ENCODE assay signal across 8 mouse cellular contexts in genomic region chr11:90687460-90688416, GRCm38 (mm10). TPM values are rescaled to one million over a fixed set of nuclear protein-coding genes. Genes with fewer than 3 reads are reported as not detected.
DNase-seq lines count a peak whose midpoint lies in the region; ATAC-seq and TF ChIP-seq lines count a peak whose summit lies in the region.

Gene Tom1l1 (minus strand): TSS chr11:90688366.

- WGBS in forebrain, embryonic 11.5 days = 7% methylated on average over 47 of the region's 47 CpGs
- WGBS in heart, embryonic 14.5 days = 8% methylated on average over 47 of the region's 47 CpGs
- WGBS in liver, adult 2 months = 11% methylated on average over 47 of the region's 47 CpGs
- WGBS in midbrain, postnatal 0 days = 3% methylated on average over 42 of the region's 47 CpGs
- WGBS in stomach, embryonic 16.5 days = 5% methylated on average over 47 of the region's 47 CpGs

- H3K9ac ChIP-seq in forebrain, embryonic 11.5 days (ENCODE audit: low read length) = peak within 1 kb of the TSS; percentile 71
- peak within 1 kb of the TSS; percentile 86 for H3K9ac ChIP-seq in heart, embryonic 14.5 days (ENCODE audit: low read length)
- H3K9ac ChIP-seq in liver, adult 2 months (ENCODE audit: low read depth, low read length) = peak within 1 kb of the TSS; percentile 79
- H3K9ac ChIP-seq in midbrain, postnatal 0 days (replicated peaks; ENCODE audit: low read length, poor library complexity, severe bottlenecking) = peak within 1 kb of the TSS; percentile 65
- H3K9ac ChIP-seq in stomach, embryonic 16.5 days (ENCODE audit: low read length) = peak within 1 kb of the TSS; percentile 59

- peak within 1 kb of the TSS; percentile 96 for H3K4me2 ChIP-seq in forebrain, embryonic 11.5 days (ENCODE audit: low read depth, low read length, severe bottlenecking)
- peak within 1 kb of the TSS; percentile 91 for H3K4me2 ChIP-seq in heart, embryonic 14.5 days (ENCODE audit: low read length)
- H3K4me2 ChIP-seq in midbrain, postnatal 0 days (ENCODE audit: low read depth, low read length, poor library complexity, severe bottlenecking) = peak within 1 kb of the TSS; percentile 86
- H3K4me2 ChIP-seq in stomach, embryonic 16.5 days (ENCODE audit: low read depth, low read length) = peak within 1 kb of the TSS; percentile 91

- H3K4me3 ChIP-seq in C2C12 (ENCODE audit: insufficient read depth, poor library complexity, severe bottlenecking) = peak within 1 kb of the TSS; percentile 25
- peak within 1 kb of the TSS; percentile 61 for H3K4me3 ChIP-seq in forebrain, embryonic 11.5 days (ENCODE audit: low read depth, low read length)
- peak within 1 kb of the TSS; percentile 76 to 81 for H3K4me3 ChIP-seq in heart, embryonic 14.5 days (ENCODE audit: control insufficient read depth in 1 of 2, insufficient read depth in 1 of 2, low read depth in 1 of 2, low read length in 2 of 2)
- peak within 1 kb of the TSS; percentile 92 for H3K4me3 ChIP-seq in liver, adult 2 months (ENCODE audit: insufficient read depth, low read depth, low read length)
- H3K4me3 ChIP-seq in midbrain, postnatal 0 days (ENCODE audit: low read depth, low read length) = peak within 1 kb of the TSS; percentile 60
- peak within 1 kb of the TSS; percentile 56 for H3K4me3 ChIP-seq in stomach, embryonic 16.5 days (replicated peaks; ENCODE audit: low read length)

- H3K27me3 ChIP-seq in C2C12 (ENCODE audit: control insufficient read depth, insufficient read depth, insufficient read length) = no peaks in the 10 kb centered on the region
- no peaks in the 10 kb centered on the region; the same call in 1 of the 2 replicates for H3K27me3 ChIP-seq in forebrain, embryonic 11.5 days (ENCODE audit: control insufficient read depth, insufficient read depth, low read length)
- no peaks in the 10 kb centered on the region for H3K27me3 ChIP-seq in heart, embryonic 14.5 days (ENCODE audit: control insufficient read depth, insufficient read depth, low read length)
- H3K27me3 ChIP-seq in liver, adult 2 months (ENCODE audit: control insufficient read depth, insufficient read depth, low read length) = no peaks in the 10 kb centered on the region
- H3K27me3 ChIP-seq in midbrain, postnatal 0 days (ENCODE audit: insufficient read depth, low read length) = no peaks in the 10 kb centered on the region
- H3K27me3 ChIP-seq in stomach, embryonic 16.5 days (ENCODE audit: control insufficient read depth, insufficient read depth, low read length) = no peaks in the 10 kb centered on the region

- no peaks in the 10 kb centered on the region for H3K79me3 ChIP-seq in C2C12 (ENCODE audit: low read depth)

- H3K27ac ChIP-seq in forebrain, embryonic 11.5 days (ENCODE audit: low read depth, low read length) = no peak within 1 kb of the TSS
- 0 out of 4 replicates have a peak within 1 kb of the TSS, but pooled peaks of 1 of the 2 experiments have one; percentile 19 for H3K27ac ChIP-seq in heart, embryonic 14.5 days (replicated peaks in 1 of 2; ENCODE audit: control insufficient read depth in 1 of 2, insufficient read depth in 1 of 2, low read depth in 2 of 2, low read length in 2 of 2)
- H3K27ac ChIP-seq in liver, adult 2 months (replicated peaks; ENCODE audit: insufficient read depth, low read depth, low read length) = peak within 1 kb of the TSS; percentile 62
- peak within 1 kb of the TSS; percentile 65 for H3K27ac ChIP-seq in midbrain, postnatal 0 days (ENCODE audit: low read depth, low read length)
- peak within 1 kb of the TSS; percentile 37 for H3K27ac ChIP-seq in stomach, embryonic 16.5 days (ENCODE audit: low read length)

- no peak for TF ChIP-seq CTCF in C2C12 (IDR thresholded peaks at IDR 0.05; ENCODE audit: control insufficient read depth, insufficient read depth, insufficient read length)
- no peak for TF ChIP-seq CTCF in liver, adult 2 months (IDR thresholded peaks at IDR 0.05; ENCODE audit: low read depth, low read length)
- TF ChIP-seq CTCF in midbrain, postnatal 0 days (IDR thresholded peaks at IDR 0.05) = peak; percentile 38

- peaks cover 2% of the 10 kb centered on the region; the same call in 1 of the 2 replicates for H3K4me1 ChIP-seq in forebrain, embryonic 11.5 days (replicated peaks; ENCODE audit: control insufficient read depth, insufficient read depth, low read length)
- peaks cover 7 to 12% of the 10 kb centered on the region in 2 experiments; a peak in 3 of 4 replicates for H3K4me1 ChIP-seq in heart, embryonic 14.5 days (ENCODE audit: control insufficient read depth in 2 of 2, insufficient read depth in 2 of 2, low read length in 2 of 2)
- peaks cover 8% of the 10 kb centered on the region for H3K4me1 ChIP-seq in liver, adult 2 months (ENCODE audit: control insufficient read depth, insufficient read depth, low read length)
- no peaks in the 10 kb centered on the region; the same call in 1 of the 2 replicates for H3K4me1 ChIP-seq in midbrain, postnatal 0 days (ENCODE audit: insufficient read depth, low read length)
- H3K4me1 ChIP-seq in stomach, embryonic 16.5 days (ENCODE audit: control insufficient read depth, insufficient read depth, low read length) = peaks cover 13% of the 10 kb centered on the region

- no peaks in the 10 kb centered on the region for H3K9me3 ChIP-seq in forebrain, embryonic 11.5 days (ENCODE audit: control insufficient read depth, low read length)
- H3K9me3 ChIP-seq in heart, embryonic 14.5 days (ENCODE audit: control insufficient read depth, low read length) = no peaks in the 10 kb centered on the region
- no peaks in the 10 kb centered on the region for H3K9me3 ChIP-seq in midbrain, postnatal 0 days (ENCODE audit: low read length)
- H3K9me3 ChIP-seq in stomach, embryonic 16.5 days (replicated peaks; ENCODE audit: control insufficient read depth, low read length) = no peaks in the 10 kb centered on the region

- H3ac ChIP-seq in C2C12 (ENCODE audit: control insufficient read depth, insufficient read length, low read depth) = peak within 1 kb of the TSS; percentile 13

- H3K36me3 ChIP-seq in C2C12 (ENCODE audit: control insufficient read depth, insufficient read depth) = no peaks in the 10 kb centered on the region
- H3K36me3 ChIP-seq in forebrain, embryonic 11.5 days (ENCODE audit: control insufficient read depth, insufficient read depth, low read length) = no peaks in the 10 kb centered on the region
- peaks cover 20% of the 10 kb centered on the region for H3K36me3 ChIP-seq in heart, embryonic 14.5 days (ENCODE audit: control insufficient read depth, insufficient read depth, low read length)
- H3K36me3 ChIP-seq in liver, adult 2 months (ENCODE audit: control insufficient read depth, insufficient read depth, low read length) = peaks cover 9% of the 10 kb centered on the region; the same call in 1 of the 2 replicates
- no peaks in the 10 kb centered on the region for H3K36me3 ChIP-seq in midbrain, postnatal 0 days (ENCODE audit: insufficient read depth, low read length)
- peaks cover 6% of the 10 kb centered on the region; the same call in 1 of the 2 replicates for H3K36me3 ChIP-seq in stomach, embryonic 16.5 days (ENCODE audit: control insufficient read depth, insufficient read depth, low read length)

- ATAC-seq in forebrain, embryonic 11.5 days (replicated peaks; ENCODE audit: low FRiP score) = peak; percentile 92
- peak; percentile 91 for ATAC-seq in heart, embryonic 14.5 days (ENCODE audit: insufficient number of reproducible peaks, insufficient read depth, low FRiP score, low read depth)
- peak; percentile 90 for ATAC-seq in midbrain, postnatal 0 days (ENCODE audit: low FRiP score)
- ATAC-seq in stomach, embryonic 16.5 days (ENCODE audit: insufficient read depth, low FRiP score) = peak; percentile 95

- peak; percentile 74 for DNase-seq in c-Kit-positive CD71-positive TER-119-positive erythroid progenitor cells, embryonic 14.5 days (ENCODE audit: low spot score)
- peak; percentile 87 for DNase-seq in forebrain, embryonic 11.5 days (ENCODE audit: low spot score)
- peak; percentile 84 for DNase-seq in kidney, postnatal 14 days
- peak; percentile 70 for DNase-seq in liver, adult 2 months (ENCODE audit: extremely low read depth, low read depth, low spot score)
- DNase-seq in midbrain, postnatal 0 days (ENCODE audit: low spot score) = peak; percentile 83

- TF ChIP-seq POLR2A in liver, adult 2 months (IDR thresholded peaks at IDR 0.05; ENCODE audit: extremely low read depth, insufficient read depth, low read length) = peak; percentile 41; the same call in 1 of the 2 replicates

- H3K79me2 ChIP-seq in C2C12 (ENCODE audit: control insufficient read depth, insufficient read depth) = no peaks in the 10 kb centered on the region
- peaks cover 8% of the 10 kb centered on the region for H3K79me2 ChIP-seq in liver, adult 2 months (ENCODE audit: control insufficient read depth, insufficient read depth, low read length)

TF ChIP-seq in C2C12, 6 proteins besides CTCF, POLR2A, EP300 and RAD21:
- no peak for TF ChIP-seq USF1 (IDR thresholded peaks at IDR 0.05; ENCODE audit: low read depth)
- TF ChIP-seq FOSL1 (IDR thresholded peaks at IDR 0.05; ENCODE audit: insufficient read depth, low read length, poor library complexity, severe bottlenecking) = no peak
- no peak for TF ChIP-seq MYOD1 (IDR thresholded peaks at IDR 0.05; ENCODE audit: control insufficient read depth, insufficient read length, low read depth)
- no peak for TF ChIP-seq CEBPB (IDR thresholded peaks at IDR 0.05; ENCODE audit: low read depth)
- no peak for TF ChIP-seq MAX (IDR thresholded peaks at IDR 0.05)
- no peak for TF ChIP-seq MYOG (IDR thresholded peaks at IDR 0.05; ENCODE audit: control insufficient read depth, extremely low read depth, insufficient read length)

RNA-seq across cellular contexts. Expression of gene Tom1l1, which starts in this region (rescaled TPM):
- 1.0 TPM for polyA plus RNA-seq in C2C12 (2012; fragmentation: generic; extraction: Trizol)
- polyA plus RNA-seq in forebrain, embryonic 11.5 days (2014; fragmentation: Nextera tagmentation; extraction: Ambion mirVana) = 18.5 and 24.3 TPM in 2 replicates
- polyA plus RNA-seq in heart, embryonic 14.5 days (2014; fragmentation: Nextera tagmentation; extraction: Ambion mirVana) = 36.9 and 42.9 TPM in 2 replicates
- total RNA-seq in liver, adult 2 months (2014; rRNA removed) = 14.3 and 20.9 TPM in 2 replicates
- polyA plus RNA-seq in liver, adult 2 months (2012; rRNA removed) = 4.7 and 4.8 TPM in 2 replicates
- 12.6 and 13.9 TPM in 2 replicates for total RNA-seq in midbrain, postnatal 0 days (2014; rRNA removed)
- 17.9 and 19.6 TPM in 2 replicates for polyA plus RNA-seq in midbrain, postnatal 0 days (2015; fragmentation: Nextera tagmentation; extraction: Ambion mirVana)
- polyA plus RNA-seq in stomach, embryonic 16.5 days (2015; fragmentation: Nextera tagmentation; extraction: Ambion mirVana) = 40.3 and 47.1 TPM in 2 replicates

Comparison
In these comparisons a context has a peak if more than half of its experiments do, and no peak if none do; other contexts are left out.
1. H3K4me3 ChIP-seq: peak in every context shown above with its lines; median percentile 92 in liver, adult 2 months; 78 in heart, embryonic 14.5 days; 61 in forebrain, embryonic 11.5 days; 60 in midbrain, postnatal 0 days; 56 in stomach, embryonic 16.5 days; 25 in C2C12.